Mouse (Mus musculus) testis, adult 2 months (tissue): ENCODE measurements around the gene Scel.

Experiments used
- CTCF ChIP-seq: fragments of 200-500 bp; IDR thresholded peaks from 2 replicates; pipeline ENCODE4 v1.5.1; 2012; ENCODE audit warnings: low read depth, mild to moderate bottlenecking, inconsistent platforms, low read length, moderate library complexity; ENCODE audit not compliant: control insufficient read depth, insufficient read depth, insufficient replicate concordance
- POLR2A ChIP-seq: fragments of 200-500 bp; IDR thresholded peaks from 2 replicates; pipeline ENCODE4 v1.6.1; 2012; ENCODE audit warnings: low read depth, mild to moderate bottlenecking, inconsistent platforms, low read length, moderate library complexity; ENCODE audit not compliant: control insufficient read depth

- TF ChIP-seq CTCF (no peak), POLR2A (no peak)
Measured at GRCm38 (mm10) chr14:103619756-103620155, 106.6 kb downstream of the Scel start.
